Mouse (Mus musculus) C3H10T1/2 (cell line): ENCODE results near the gene Nr4a2. TPM values are rescaled to one million over a fixed set of nuclear protein-coding genes. Genes with fewer than 3 reads are reported as not detected.

Experiments used
- polyA plus RNA-seq, 2 experiments: library from polyadenylated mRNA; unstranded; fragments of >200 nt; fragmentation: generic; extraction: Trizol; gene quantifications; one replicate each; pipeline ENCODE4 v1.2.1; 2012; ENCODE audit warnings: missing spikeins in 2 of 2

Nr4a2 gene
- 1 to 10 TPM in 1 of 2 experiments, under 1 TPM in 1; 0.19 to 1.1 TPM for polyA plus RNA-seq

GRCm38 (mm10) chr2:57123991-57124840 is at the start of gene Nr4a2:
Gene Nr4a2 (minus strand): TSS chr2:57124003.

Other genes starting within 250 kb of the Nr4a2 start
- 10 to 100 TPM in 1 of 2 experiments, 1 to 10 TPM in 1; 3.7 to 12.1 TPM for gene Gpd2, start 113.6 kb upstream of the Nr4a2 start, polyA plus RNA-seq